Mouse (Mus musculus) spleen, embryonic (tissue): ENCODE measurements around the gene Cdr2l.

Experiments used
- CTCF ChIA-PET: fragments of 350-600 bp; sonication (Branson Sonifier 250); formaldehyde crosslinking; loops from one replicate; lab custom pipeline; 2022; lab: Charles Lee

The Cdr2l gene

GRCm38 (mm10) chr11:115381743-115382539 lies at the start of gene Cdr2l:
Gene Cdr2l, plus strand, starts transcription at chr11:115381916.
- CTCF ChIA-PET: interaction anchor here (0.6 kb wide), 1 partner anchor 23 kb away, joined by 4 read pairs; no protein-coding TSS in a partner anchor

GRCm38 (mm10) chr11:115334531-115334930 lies 47.2 kb upstream of the Cdr2l start, which contains the start of gene Otop3:
Gene Otop3, plus strand, starts transcription at chr11:115334731.
- CTCF ChIA-PET: interaction anchor here (0.5 kb wide), 1 partner anchor 14 kb away, joined by 3 read pairs; no protein-coding TSS in a partner anchor

GRCm38 (mm10) chr11:115335223-115335622 lies 46.5 kb upstream of the Cdr2l start:
- CTCF ChIA-PET: no interaction called here

- CTCF ChIA-PET: interaction anchor here (0.7 to 0.8 kb wide), 2 partner anchors 23 to 1682 kb away, joined by 3 to 6 read pairs; no protein-coding TSS in a partner anchor
These were observed 45.6 kb upstream of the Cdr2l start for GRCm38 (mm10) chr11:115336115-115336514.

GRCm38 (mm10) chr11:115337350-115337749 lies 44.4 kb upstream of the Cdr2l start:
- CTCF ChIA-PET: interaction anchor here (0.6 kb wide), 1 partner anchor 39 kb away, joined by 9 read pairs; no protein-coding TSS in a partner anchor

- CTCF ChIA-PET: interaction anchor here (0.6 kb wide), 1 partner anchor 40 kb away, joined by 9 read pairs; no protein-coding TSS in a partner anchor
These were observed 43.9 kb upstream of the Cdr2l start for GRCm38 (mm10) chr11:115337826-115338225.

GRCm38 (mm10) chr11:115341246-115341645 lies 40.5 kb upstream of the Cdr2l start:
- CTCF ChIA-PET: no interaction called here

- CTCF ChIA-PET: no interaction called here
These were observed 39.9 kb upstream of the Cdr2l start for GRCm38 (mm10) chr11:115341866-115342265.

GRCm38 (mm10) chr11:115344967-115345366 lies 36.7 kb upstream of the Cdr2l start:
- CTCF ChIA-PET: no interaction called here

GRCm38 (mm10) chr11:115345515-115345914 lies 36.2 kb upstream of the Cdr2l start:
- CTCF ChIA-PET: no interaction called here

GRCm38 (mm10) chr11:115348681-115349248 lies 33.0 kb upstream of the Cdr2l start:
- CTCF ChIA-PET: interaction anchor here (0.7 kb wide), 1 partner anchor 14 kb away, joined by 3 read pairs; the partner anchor contains the start of gene Otop3

GRCm38 (mm10) chr11:115349976-115350375 lies 31.7 kb upstream of the Cdr2l start:
- CTCF ChIA-PET: interaction anchor here (0.6 kb wide), 1 partner anchor 94 kb away, joined by 3 read pairs; no protein-coding TSS in a partner anchor

- CTCF ChIA-PET: interaction anchor here (0.5 to 1.3 kb wide), 4 partner anchors 13 to 159 kb away, joined by 3 to 10 read pairs (median 4); no protein-coding TSS in a partner anchor
These were observed 28.3 kb upstream of the Cdr2l start for GRCm38 (mm10) chr11:115353375-115353774.

- CTCF ChIA-PET: interaction anchor here (0.6 to 1.3 kb wide), 5 partner anchors 12 to 568 kb away, joined by 4 to 5 read pairs (median 4); no protein-coding TSS in a partner anchor
These were observed 27.5 kb upstream of the Cdr2l start for GRCm38 (mm10) chr11:115354183-115354582.

- CTCF ChIA-PET: interaction anchor here (0.6 to 1.2 kb wide), 2 partner anchors 8 to 47 kb away, joined by 3 to 7 read pairs; no protein-coding TSS in a partner anchor
These were observed 23.2 kb upstream of the Cdr2l start for GRCm38 (mm10) chr11:115358468-115358867.

- CTCF ChIA-PET: no interaction called here
These were observed 22.4 kb upstream of the Cdr2l start for GRCm38 (mm10) chr11:115359293-115359692.

GRCm38 (mm10) chr11:115359726-115360125 lies 22.0 kb upstream of the Cdr2l start:
- CTCF ChIA-PET: no interaction called here

- CTCF ChIA-PET: no interaction called here
These were observed 17.6 kb upstream of the Cdr2l start for GRCm38 (mm10) chr11:115364136-115364535.

GRCm38 (mm10) chr11:115366039-115366705 lies 15.5 kb upstream of the Cdr2l start:
- CTCF ChIA-PET: interaction anchor here (0.6 to 1.1 kb wide), 2 partner anchors 8 to 13 kb away, joined by 3 to 4 read pairs; no protein-coding TSS in a partner anchor

GRCm38 (mm10) chr11:115366706-115367394 lies 14.9 kb upstream of the Cdr2l start:
- CTCF ChIA-PET: interaction anchor here (0.6 to 1.1 kb wide), 3 partner anchors 9 to 648 kb away, joined by 3 to 4 read pairs (median 3); no protein-coding TSS in a partner anchor
